Mouse (Mus musculus): ENCODE data around the gene Ipo8.

DNA sequence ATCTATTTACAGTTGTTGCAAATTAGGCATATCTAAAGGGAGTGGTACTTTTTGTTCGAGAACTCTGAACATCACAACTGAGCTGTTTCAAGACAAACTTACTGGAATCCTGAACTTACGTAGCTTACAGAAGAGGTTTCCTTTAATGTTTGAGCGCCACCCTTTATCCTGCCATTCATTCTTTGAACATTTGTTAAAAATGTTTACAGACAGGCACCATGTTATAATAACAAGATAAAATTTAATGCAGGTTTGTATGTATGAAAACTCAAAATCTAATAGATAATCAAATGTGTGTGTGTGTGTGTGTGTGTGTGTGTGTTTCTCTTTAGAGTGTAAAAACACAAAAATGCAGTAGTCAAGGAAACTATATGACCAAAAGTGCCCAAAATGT lies 458 bp upstream of the Ipo8 start:
- TF ChIP-seq CTCF (IDR thresholded peaks at IDR 0.05; ENCODE audit: low read depth, low read length) (no peak), POLR2A (IDR thresholded peaks at IDR 0.05; ENCODE audit: borderline replicate concordance, low read depth, low read length) (no peak)
